Mouse (Mus musculus) spleen, adult 2 months (tissue): ENCODE data around the gene Alkbh7.

Source experiments
- CTCF ChIP-seq: fragments of 200-500 bp; IDR thresholded peaks from 2 replicates; pipeline ENCODE4 v1.5.1; 2011; ENCODE audit warnings: mild to moderate bottlenecking, inconsistent platforms; ENCODE audit not compliant: insufficient read depth, insufficient read length, insufficient replicate concordance; ENCODE audit errors: extremely low read depth
- POLR2A ChIP-seq: fragments of 200-500 bp; IDR thresholded peaks from 2 replicates; pipeline ENCODE4 v1.6.1; 2011; ENCODE audit warnings: low read depth, low read length, inconsistent platforms

DNA sequence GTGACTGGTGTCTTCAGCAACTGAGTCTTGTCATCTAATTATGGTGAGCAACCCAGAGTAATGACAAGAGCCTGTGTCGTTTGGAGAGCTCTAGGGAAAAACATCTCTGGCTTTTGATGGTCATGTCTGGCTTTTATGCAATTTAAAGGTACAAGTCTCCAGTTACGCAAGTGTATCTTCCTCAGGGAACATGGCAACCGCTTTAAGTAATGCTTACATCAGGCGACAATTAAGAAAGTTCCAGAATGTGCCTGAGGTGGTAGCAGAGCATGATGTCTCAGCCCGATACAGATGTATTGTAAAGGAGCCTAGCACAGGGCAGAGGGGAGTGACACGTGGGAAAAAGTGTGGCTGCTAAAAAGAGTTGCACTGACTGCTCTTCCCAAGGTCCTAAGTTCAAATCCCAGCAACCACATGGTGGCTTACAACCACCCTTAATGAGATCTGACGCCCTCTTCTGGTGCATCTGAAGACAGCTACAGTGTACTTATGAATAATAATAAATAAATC, 8.2 kb upstream of the Alkbh7 start:
- TF ChIP-seq POLR2A (no peak), CTCF (no peak)
